Mouse (Mus musculus) layer of hippocampus, adult 9-10 months (tissue): Measurements from ENCODE around the gene Cstf2t.
A peak's percentile ranks its signal among the peaks of the same experiment; 100 is the strongest.

Source experiments
- DNase-seq: peaks from one replicate; pipeline ENCODE4 v3.0.0; 2022; ENCODE audit warnings: low spot score

Gene Cstf2t

DNA sequence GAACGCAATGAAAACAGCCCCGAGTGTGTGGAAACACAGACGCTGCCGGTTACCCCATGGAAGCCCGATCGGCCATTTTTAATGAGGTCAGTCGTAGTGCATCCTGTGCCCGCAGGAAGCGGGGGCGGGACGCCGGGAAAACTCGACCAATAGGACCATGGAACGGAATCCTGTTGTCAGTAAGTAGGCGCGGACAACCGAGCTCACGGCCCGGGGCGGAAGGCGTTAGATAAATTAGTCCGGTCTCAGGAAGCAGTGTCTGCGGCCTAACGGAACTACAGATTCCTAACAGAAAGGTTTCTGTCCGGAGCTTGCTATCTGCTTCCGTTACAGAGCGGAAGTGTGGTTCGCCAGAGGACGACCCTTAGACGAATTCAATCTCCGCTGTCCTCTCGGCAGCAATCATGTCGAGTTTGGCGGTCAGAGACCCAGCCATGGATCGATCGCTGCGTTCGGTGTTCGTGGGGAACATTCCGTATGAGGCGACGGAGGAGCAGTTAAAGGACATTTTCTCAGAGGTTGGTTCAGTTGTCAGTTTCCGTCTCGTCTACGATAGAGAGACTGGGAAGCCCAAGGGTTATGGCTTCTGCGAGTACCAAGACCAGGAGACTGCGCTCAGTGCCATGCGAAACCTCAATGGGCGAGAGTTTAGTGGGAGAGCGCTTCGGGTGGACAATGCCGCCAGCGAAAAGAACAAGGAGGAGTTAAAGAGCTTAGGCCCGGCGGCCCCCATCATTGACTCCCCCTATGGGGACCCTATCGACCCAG lies at the start of gene Cstf2t:
TSS of gene Cstf2t (plus strand) at position 176 of the 768 bp plus-strand sequence.
- DNase-seq, result peak; percentile 100

DNA sequence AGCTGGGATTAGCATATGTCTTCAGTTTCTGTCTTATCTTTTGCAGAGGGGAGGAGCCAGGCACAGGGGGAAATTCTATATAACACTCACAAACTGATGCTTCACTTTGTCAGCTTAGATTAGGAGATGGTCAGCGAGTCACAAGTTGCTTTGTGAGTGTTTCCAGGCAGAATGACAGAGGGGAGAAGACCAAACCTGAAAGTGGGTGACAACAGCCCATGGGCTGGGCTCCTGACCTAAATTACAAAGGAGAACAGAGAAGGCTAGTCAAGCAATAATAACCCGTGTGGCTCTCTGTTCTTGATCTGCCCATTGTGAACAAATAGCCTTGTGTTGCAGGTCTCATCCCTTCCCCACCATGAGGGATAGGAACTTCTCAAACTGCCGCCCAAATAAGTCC lies 43.7 kb upstream of the Cstf2t start:
- DNase-seq, result no peak

DNA sequence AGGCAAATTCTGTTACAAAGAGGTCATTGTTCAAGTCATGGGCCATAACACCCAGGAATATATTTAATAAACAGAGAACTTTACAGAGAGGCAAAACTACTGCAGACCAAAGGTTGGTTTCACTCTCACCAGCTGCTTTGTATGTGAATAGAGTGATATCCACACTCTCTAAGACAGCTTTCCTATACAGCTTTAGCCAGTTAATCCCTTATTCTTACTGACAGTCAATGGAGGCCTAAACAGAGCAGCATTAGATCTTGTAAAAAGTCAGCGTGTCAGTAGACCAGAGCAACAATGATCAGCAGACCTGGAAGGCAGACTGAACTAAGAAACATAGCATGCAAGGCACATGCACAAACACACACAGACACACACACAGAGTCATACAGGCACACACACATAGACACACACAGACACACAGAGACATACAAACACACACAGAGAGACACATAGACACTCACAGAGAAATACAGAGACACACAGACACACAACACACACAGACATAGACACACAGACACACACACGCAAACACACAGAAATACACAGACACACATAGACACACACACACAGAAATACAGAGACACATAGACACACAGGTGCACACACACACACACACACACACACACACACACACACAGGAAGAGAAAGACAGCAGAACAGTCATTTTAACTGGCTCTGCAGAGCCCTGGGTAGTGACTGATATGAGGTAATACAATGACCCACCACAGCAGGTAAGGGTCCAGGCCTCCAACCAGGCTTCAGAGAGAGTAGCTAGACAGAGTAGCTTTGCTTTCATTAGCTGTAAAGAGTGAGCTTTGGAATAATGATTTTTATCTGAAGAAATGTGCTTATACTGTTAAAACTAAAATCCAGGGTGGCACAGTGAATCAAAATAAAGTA lies 41.4 kb upstream of the Cstf2t start:
- DNase-seq, result no peak

DNA sequence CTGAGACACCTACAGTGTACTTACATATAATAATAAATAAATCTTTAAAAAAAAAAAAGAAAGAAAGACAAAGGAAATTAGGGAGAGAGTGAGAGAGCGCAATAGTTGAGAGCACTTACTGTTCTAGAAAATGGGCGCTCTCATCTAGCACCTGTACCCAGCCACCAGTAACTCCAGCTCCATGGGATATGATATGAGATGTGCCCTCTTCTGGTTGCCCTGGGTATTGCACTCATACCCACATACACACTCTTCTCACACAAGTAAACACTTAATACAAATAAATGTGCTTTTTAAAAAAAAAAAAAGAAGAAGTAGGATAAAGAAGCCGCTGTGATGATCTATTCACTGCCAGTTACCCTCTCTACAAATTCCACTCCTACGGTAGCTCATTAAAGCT lies 36.0 kb upstream of the Cstf2t start:
- DNase-seq, result no peak

DNA sequence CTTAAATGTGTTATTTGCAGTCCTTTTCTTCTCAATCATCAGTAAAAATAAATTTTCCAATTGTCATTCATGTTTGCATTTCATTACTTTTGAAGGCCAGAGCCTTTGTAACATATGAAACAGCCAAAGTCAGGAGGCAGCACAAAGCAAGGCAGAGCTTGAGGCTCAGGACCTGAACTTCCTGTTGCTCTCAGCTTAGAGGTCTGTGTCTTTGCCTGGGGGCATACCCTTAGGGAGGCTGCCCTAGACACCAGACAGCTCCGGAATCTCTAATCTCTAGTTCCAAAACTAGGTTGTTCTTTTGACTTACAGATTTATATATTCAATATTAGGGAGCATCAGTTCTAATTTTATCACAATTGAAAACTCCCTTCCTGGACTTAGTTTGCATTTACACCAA lies 17.9 kb upstream of the Cstf2t start:
- DNase-seq, result no peak

DNA sequence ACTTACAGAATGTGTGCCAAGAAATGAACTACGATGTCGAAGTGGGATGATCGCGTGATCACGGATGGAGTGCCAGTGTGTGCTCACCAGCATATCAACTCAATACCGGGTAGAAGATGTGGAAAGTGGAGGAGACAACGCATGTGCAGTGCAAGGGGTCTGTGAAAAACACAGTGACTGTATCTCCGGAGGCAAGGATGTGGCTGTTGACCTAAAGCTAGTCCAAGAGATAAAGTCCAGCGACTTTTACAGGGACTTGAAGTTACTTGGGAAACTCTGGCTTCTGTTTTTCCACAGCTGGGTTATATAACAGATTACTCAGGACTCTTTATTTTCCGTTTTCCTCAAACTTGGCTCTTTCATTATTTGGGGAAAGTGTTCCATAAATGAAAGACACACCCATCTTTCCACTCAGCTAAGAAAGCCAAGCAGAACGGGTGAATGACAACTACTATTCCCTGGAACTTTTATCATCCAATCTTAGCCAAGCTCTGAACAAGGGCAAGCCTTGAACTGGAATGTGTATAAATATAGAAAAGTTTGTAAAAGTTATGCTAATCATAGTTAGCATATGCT lies 17.3 kb upstream of the Cstf2t start:
- DNase-seq, result no peak

DNA sequence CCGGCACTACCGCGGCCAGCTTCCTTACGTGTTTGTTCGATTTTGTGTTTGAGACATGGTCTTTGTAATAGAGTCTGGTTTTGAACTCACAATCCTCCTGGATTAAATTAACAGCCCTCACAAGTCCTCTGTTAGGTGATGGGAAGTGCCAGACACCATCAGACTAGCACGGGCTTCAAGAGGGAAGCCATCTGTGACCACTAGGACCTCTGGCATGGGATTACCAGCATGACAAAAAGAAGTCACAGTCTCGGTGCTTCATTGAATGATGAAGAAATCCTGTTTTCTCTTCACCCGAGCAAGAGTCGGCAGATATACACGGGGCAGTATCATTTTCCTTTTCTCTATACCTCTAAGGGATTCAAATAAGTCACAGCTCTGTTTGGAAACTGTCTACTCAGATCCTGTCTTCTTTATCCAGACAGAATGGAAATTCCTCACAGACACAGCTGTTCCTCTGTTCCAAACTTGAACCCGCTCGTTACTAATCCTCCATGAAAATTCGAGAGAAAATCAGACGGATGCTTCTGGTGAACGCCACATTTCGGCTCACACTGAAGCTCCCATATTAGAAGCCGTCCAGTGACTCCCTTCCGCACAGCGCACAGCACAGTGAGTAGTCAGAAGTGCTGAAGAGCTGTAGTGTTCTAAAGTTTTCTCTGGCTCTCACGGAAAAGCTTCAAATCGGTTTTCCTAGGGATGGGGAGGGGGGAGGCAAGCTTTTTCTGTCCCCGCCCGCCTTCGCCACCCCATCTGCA lies 8.5 kb upstream of the Cstf2t start:
- no peak for DNase-seq

DNA sequence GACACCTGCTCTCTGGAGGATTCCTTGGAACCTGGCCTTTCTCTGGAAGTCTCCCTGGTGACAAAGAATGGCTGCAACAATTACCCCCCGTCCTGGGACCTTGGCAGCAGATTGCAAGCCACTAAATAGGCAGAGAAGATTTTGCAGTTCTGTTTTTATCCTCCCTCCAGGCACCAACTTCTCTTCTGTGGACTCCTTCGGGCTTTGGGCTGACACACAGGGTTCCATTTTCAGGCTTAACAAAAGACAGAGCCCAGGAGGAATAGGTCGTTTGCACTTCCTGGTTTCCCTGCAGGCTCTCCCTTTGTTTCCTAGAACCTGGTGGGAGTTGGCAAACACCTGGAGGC lies 7.9 kb upstream of the Cstf2t start:
- no peak for DNase-seq

DNA sequence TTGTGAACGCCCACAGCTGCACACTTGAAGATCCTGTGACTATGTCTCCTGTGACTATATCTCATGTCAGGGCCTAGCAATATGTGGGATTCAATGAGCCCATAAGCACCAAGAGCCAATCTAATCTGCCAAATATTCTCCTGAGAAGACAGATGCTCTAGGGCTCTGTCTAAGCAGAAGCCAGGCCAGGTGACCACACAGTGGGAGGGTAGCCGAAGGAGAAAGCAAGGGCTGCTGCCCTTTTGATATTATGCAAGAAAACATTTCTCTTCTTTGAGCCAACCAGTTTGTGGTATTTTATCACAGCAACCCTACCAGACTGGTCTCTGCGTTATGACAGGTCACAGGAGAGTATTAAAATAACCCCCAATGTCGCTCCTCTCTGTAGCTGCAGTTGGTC lies 6.5 kb upstream of the Cstf2t start:
- DNase-seq, result no peak

DNA sequence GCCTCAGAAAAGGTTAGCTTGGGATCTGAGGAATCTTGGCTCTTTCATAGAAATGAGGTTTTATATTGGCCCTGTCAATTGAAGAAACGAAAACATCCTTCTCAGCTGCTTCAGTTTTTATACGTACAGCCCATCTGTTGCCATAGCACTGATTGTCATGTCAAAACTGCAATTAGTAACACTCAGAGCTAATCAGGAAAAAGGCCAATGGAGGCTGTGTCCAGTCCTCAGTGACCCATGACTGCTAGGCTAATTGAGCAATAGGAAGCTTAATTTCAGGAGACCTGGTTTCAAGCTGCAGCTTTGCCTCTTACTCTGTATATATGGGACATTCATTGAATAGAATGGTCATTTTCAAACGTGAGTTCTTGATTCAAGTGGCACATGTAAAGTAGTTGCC lies 4.4 kb upstream of the Cstf2t start:
- no peak for DNase-seq

DNA sequence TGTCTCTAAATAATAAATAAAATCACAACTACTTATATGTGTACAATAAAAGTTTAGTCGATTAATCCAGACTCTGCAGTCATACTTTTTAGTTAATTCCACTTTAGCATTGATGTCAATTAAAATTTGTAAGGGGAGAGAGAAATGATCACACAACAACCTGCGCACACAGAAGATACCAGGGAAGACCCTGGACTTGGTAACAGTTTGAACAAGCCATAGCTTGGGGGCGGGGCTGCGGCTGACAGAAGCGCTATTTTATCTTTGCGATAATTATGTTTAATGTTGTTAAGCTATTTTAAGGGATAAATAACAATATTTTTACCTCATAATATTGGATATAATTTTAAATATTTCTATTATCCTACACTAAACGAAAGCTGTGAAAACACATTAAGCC lies 411 bp upstream of the Cstf2t start:
- DNase-seq, result no peak

DNA sequence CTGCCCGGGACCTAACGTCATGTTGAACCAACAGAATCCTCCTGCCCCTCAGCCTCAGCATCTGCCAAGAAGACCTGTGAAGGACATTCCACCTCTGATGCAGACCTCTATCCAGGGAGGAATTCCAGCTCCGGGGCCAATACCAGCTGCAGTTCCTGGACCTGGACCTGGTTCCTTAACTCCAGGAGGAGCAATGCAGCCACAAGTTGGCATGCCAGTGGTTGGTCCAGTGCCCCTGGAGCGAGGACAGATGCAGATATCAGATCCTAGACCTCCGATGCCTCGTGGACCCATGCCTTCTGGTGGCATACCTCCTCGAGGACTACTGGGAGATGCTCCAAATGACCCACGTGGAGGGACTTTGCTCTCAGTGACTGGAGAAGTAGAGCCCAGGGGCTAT lies 1.1 kb downstream of the Cstf2t start:
- DNase-seq, result no peak

DNA sequence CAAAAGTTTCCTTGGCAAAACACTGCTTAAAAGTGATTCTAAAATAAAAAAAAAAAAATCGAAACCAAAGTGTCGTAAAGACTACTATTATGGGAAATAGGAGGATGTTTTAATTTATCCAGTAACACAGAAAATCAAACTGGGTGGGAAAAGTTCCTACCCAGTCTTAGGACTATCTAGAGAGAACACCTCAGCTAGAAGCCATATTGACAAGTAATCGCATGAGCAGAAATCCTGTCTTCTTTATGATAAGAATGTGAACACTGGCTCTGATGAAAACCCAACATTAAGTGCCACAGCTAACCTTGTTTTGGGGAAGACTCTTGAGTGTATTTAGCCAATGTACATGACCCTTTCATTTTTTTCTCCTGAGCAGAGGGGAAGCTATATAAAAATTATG lies 15.2 kb downstream of the Cstf2t start:
- no peak for DNase-seq

DNA sequence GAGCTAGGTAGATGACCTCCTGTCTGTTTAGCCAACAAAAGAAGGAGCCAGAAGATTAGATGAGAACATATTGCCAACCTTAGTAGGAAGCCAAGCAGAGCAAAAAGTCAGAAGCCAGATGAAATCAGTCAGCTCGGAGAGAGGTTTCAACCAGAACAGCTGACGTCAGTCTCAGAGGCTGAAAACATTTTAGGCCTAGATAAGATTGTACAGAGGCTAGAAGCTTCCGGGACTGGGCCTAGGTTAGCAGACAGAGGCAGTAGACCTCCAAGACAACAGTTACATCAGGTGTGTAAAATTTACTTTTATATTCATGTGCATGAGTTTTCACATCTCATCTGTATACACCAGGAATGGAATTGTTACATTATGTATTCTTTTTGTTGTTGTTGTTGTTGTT lies 16.7 kb downstream of the Cstf2t start:
- no peak for DNase-seq

DNA sequence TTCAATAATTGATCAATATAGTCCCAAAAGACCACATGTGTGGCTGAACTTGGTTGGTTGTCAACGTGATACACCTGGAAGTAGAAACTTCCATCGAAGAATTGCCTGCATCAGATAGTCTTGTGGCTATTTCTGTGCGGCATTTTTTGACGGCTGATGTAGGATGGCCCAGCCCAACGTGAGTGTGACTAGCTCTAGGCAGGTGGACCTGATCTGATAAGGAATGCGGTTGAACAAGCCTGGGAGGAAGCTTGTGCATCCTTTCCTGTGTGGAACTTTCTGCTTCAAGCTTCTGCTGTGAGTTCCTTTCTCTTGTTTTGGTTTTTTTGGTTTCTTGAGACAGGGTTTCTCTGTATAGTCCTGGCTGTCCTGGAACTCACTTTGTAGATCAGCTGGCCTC lies 22.1 kb downstream of the Cstf2t start:
- DNase-seq, result no peak

DNA sequence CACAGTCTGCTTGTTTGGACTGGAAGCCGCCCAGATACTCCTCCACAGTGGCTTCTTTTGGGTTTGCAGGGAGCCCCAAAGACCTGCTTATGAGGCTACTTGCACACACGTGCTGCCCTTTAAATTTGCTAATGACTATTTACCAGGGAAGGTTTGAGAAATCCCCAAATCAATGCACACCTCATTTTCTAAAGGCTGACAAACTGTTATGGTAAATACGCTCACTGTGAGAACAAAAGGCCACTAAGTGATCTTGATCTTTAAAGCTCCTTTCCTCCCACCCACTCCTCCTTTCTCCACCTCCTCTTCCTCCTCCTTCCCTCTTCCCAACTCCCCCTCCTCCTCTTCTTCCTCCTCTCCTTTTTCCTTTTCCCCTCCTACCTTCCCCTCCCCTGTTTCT lies 23.4 kb downstream of the Cstf2t start:
- no peak for DNase-seq

DNA sequence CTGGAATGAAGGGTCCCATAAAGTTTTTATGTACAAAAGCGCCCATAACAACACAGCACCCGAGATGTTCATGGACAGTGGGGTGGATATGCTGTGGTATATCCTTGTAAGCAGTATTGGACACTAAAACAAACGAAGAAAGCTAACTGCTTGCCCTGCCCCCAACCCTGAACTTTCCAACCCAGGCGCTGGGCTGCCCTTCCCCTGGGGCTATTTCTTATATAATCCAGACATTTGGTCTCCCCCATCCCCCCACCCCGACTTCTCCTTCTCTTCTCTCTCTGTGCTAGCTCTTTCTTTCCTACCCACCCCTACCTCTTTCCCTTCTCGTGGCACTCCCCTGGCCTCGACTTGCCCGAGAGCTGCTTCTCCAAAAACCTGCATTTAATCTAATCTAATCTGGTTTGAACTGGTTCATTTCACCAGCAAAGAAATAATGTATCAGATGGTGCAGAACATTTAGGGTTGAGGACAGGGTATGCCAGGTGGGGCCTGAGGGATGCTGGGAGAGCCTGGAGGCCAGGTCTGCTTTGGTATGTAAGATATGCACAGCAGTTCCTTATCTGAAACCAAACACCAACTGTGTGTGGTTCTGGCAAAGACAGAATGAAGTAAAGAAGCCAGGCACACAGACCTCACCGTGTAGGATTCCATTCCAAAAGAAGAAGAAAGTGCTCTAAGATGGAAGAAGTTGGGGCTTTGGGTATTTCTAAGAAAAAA lies 24.4 kb downstream of the Cstf2t start:
- DNase-seq, result no peak

DNA sequence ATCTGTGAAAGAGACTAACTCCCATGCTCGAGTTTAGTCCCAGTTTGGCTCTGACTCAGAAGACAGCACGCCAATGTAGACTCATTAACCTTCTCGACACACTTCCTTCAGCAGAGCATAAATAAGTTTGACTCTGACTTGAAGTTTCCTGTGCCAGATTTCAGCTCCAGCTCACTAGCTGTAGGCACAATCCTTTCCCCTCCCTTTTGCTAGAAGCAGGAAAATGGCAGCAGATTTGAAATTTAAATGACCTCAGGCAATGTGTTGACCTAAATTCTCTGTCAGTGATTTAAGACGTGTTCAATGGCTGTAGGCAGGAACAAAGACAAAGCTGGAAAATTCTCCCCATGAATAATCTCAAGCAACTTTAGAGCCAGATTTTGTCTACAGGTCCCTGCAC lies 32.1 kb downstream of the Cstf2t start:
- DNase-seq, result no peak

DNA sequence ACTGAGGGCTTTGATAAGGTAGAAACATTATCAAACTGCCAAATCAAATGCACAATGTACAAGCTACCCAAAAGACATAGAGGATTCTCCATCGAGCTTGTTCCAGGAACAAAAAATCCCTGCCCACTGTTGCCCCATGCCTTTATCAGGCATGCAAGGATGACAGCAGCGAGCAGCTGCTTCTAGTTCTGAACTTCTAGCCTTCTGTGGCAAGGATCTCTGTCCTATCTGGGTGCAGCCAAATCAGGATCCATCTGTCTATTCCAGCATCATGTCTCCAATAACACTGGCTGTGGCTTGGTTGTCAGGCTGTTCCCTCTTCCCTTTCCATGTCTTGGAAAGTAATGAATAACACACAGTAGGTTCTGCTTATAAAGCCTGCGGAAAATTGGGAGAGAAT lies 42.0 kb downstream of the Cstf2t start:
- DNase-seq, result no peak

DNA sequence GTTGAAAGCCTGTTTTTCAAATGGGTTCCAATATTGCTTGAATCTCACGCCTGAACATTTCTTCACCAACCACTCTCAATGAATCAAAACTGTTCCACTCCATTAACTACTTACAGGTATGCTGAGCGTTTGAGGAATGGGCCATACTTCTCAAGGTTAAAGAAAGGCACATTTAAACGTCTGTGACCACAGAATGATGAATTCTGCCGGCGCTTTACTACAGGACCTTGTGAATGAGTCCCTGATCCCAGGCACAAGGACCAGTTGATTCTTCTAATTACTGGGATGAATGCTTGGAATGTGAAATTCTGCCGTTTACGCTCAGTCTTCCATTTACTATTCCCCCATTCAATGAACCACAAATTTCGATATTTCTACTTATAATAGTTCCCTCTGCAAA lies 50.0 kb downstream of the Cstf2t start:
- no peak for DNase-seq

DNA sequence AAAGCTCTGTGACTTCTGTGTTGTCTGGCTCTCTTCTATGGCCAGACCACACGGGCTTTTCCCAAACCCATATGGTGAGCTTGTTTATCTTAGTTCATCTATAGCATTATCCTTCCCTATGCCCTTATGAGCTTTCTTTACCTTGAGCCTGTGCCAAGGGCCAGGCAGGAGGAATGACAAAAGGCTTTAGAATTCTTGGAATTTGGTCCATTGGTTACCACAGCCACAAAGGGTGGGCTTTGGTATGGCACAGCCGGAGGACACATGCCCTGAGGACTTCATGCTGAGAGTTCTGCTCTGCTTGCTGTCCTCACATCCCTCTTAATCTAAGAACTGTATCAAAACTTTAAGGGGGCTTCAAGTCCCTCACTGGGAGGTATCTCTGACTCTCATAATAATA lies 53.7 kb downstream of the Cstf2t start:
- DNase-seq, result no peak
